Comparison of ENCODE assay signal across 22 mouse cellular contexts in genomic region chr11:94574560-94574959, GRCm38 (mm10). TPM values are rescaled to one million over a fixed set of nuclear protein-coding genes. Genes with fewer than 3 reads are reported as not detected.
A peak's percentile ranks its signal among the peaks of the same experiment; 100 is the strongest.
DNase-seq lines count a peak whose midpoint lies in the region; ATAC-seq and TF ChIP-seq lines count a peak whose summit lies in the region.
"Had no signal": no experiment of that assay in that cellular context is flagged by ENCODE, and none has a peak within 500 bp of the region (broad histone marks: within the 10 kb centered on the region; RNA-seq: fewer than 3 reads in every experiment).

No protein-coding gene starts in this region.

- ATAC-seq in liver, postnatal 0 days = no peak
- ATAC-seq: forebrain, embryonic 16.5 days; liver, embryonic 12.5 days; midbrain, embryonic 15.5 days had no signal

- H3K4me1 ChIP-seq in liver, postnatal 0 days (ENCODE audit: insufficient read depth) = no peaks in the 10 kb centered on the region
- H3K4me1 ChIP-seq in MEL (ENCODE audit: control insufficient read depth in 1 of 2, insufficient read depth in 2 of 2, low read length in 2 of 2) = no peaks in the 10 kb centered on the region
- H3K4me1 ChIP-seq in small intestine, adult 2 months (ENCODE audit: control insufficient read depth, insufficient read depth, insufficient read length, low read length) = peaks cover 2% of the 10 kb centered on the region; the same call in 1 of the 2 replicates
- H3K4me1 ChIP-seq: hindbrain, embryonic 15.5 days; limb, embryonic 12.5 days; midbrain, embryonic 15.5 days had no signal

- H3K79me2 ChIP-seq in MEL (ENCODE audit: control insufficient read depth, insufficient read depth, low read length, poor library complexity) = no peaks in the 10 kb centered on the region

- no peak for TF ChIP-seq POLR2A in MEL (IDR thresholded peaks at IDR 0.05; ENCODE audit: control insufficient read depth in 1 of 2, insufficient read depth in 1 of 2, low read depth in 1 of 2, low read length in 2 of 2, poor library complexity in 1 of 2)
- TF ChIP-seq POLR2A in small intestine, adult 2 months (IDR thresholded peaks at IDR 0.05; ENCODE audit: low read depth, low read length) = no peak

- peaks cover 2% of the 10 kb centered on the region; the same call in 1 of the 2 replicates for H3K36me3 ChIP-seq in liver, postnatal 0 days (replicated peaks; ENCODE audit: insufficient read depth, low read length)
- H3K36me3 ChIP-seq in MEL (ENCODE audit: control insufficient read depth in 1 of 2, insufficient read depth in 2 of 2, low read length in 2 of 2) = no peaks in the 10 kb centered on the region
- peaks cover 9% of the 10 kb centered on the region; the same call in 1 of the 2 replicates for H3K36me3 ChIP-seq in small intestine, adult 2 months (ENCODE audit: control insufficient read depth, insufficient read depth, low read length)
- H3K36me3 ChIP-seq: hindbrain, embryonic 15.5 days; liver, embryonic 12.5 days; midbrain, embryonic 15.5 days had no signal

- no peak overlapping the region for H3K27ac ChIP-seq in gastrocnemius, adult 2 months
- no peak overlapping the region for H3K27ac ChIP-seq in liver, postnatal 0 days (ENCODE audit: low read depth)
- H3K27ac ChIP-seq in MEL (ENCODE audit: control insufficient read depth, low read depth, low read length) = no peak overlapping the region
- no peak overlapping the region for H3K27ac ChIP-seq in small intestine, adult 2 months (ENCODE audit: insufficient read depth, low read depth, low read length)
- H3K27ac ChIP-seq: embryonic facial prominence, embryonic 10.5 days; hindbrain, embryonic 15.5 days; limb, embryonic 12.5 days; liver, embryonic 12.5 days; midbrain, embryonic 15.5 days had no signal

- DNase-seq in gastrocnemius, adult 2 months = no peak
- no peak for DNase-seq in gastrocnemius, postnatal 36 days
- DNase-seq in liver, postnatal 0 days = no peak
- DNase-seq in liver (no peak), MEL (ENCODE audit: low read depth, low spot score) (peak; percentile 29)
- no peak for DNase-seq in cerebellum, postnatal 14 days
- DNase-seq in thymus, postnatal 10 days (ENCODE audit: low spot score in 2 of 2) = no peak
- DNase-seq: adrenal gland, postnatal 36 days; cerebellum, adult 9-11 months; gastrocnemius, postnatal 14 days; heart, postnatal 4 days; lung, embryonic 14.5 days had no signal

- H3K9me3 ChIP-seq in liver, postnatal 0 days (ENCODE audit: low read length) = no peaks in the 10 kb centered on the region
- no peaks in the 10 kb centered on the region for H3K9me3 ChIP-seq in MEL (replicated peaks; ENCODE audit: insufficient read depth, low read length)
- H3K9me3 ChIP-seq: embryonic facial prominence, embryonic 10.5 days; hindbrain, embryonic 15.5 days; limb, embryonic 12.5 days; liver, embryonic 12.5 days; midbrain, embryonic 15.5 days had no signal

- no peak overlapping the region for H3K4me2 ChIP-seq in liver, postnatal 0 days (ENCODE audit: low read depth, low read length)
- H3K4me2 ChIP-seq: hindbrain, embryonic 15.5 days; limb, embryonic 12.5 days; liver, embryonic 12.5 days; lung, embryonic 14.5 days; midbrain, embryonic 15.5 days had no signal

- intact Hi-C loops in gastrocnemius, adult 2 months (cut with DNase I) = no loop called here
- intact Hi-C loops in gastrocnemius, postnatal 36 days (cut with DNase I) = no loop called here

- no peak overlapping the region for H3K4me3 ChIP-seq in gastrocnemius, adult 2 months
- no peak overlapping the region for H3K4me3 ChIP-seq in liver, postnatal 0 days (ENCODE audit: low read depth, low read length)
- no peak overlapping the region for H3K4me3 ChIP-seq in MEL (ENCODE audit: control insufficient read depth in 1 of 2, insufficient read depth in 1 of 2, low read depth in 2 of 2, low read length in 2 of 2)
- H3K4me3 ChIP-seq in small intestine, adult 2 months (ENCODE audit: low read depth, low read length) = no peak overlapping the region
- H3K4me3 ChIP-seq: embryonic facial prominence, embryonic 10.5 days; hindbrain, embryonic 15.5 days; limb, embryonic 12.5 days; liver, embryonic 12.5 days; midbrain, embryonic 15.5 days; myocyte had no signal

- peak; percentile 61 for TF ChIP-seq CTCF in gastrocnemius, adult 2 months (IDR thresholded peaks at IDR 0.05)
- peak; percentile 23; the same call in 1 of the 2 replicates for TF ChIP-seq CTCF in liver, postnatal 0 days (IDR thresholded peaks at IDR 0.05; ENCODE audit: low read depth)
- peak in 2 of 3 experiments; percentile 43 to 87; a peak in 5 of 6 replicates for TF ChIP-seq CTCF in MEL (IDR thresholded peaks at IDR 0.05 in 2 of 3, conservative IDR thresholded peaks at IDR 0.05 in 1 of 3; ENCODE audit: control insufficient read depth in 1 of 3, insufficient read depth in 1 of 3, low read depth in 2 of 3, low read length in 3 of 3, poor library complexity in 1 of 3, severe bottlenecking in 1 of 3)
- peak; percentile 25; the same call in 1 of the 2 replicates for TF ChIP-seq CTCF in small intestine, adult 2 months (IDR thresholded peaks at IDR 0.05; ENCODE audit: extremely low read depth, insufficient read length, insufficient replicate concordance, low read depth, low read length)

- H3K9ac ChIP-seq in liver, postnatal 0 days (replicated peaks) = no peak overlapping the region
- no peak overlapping the region for H3K9ac ChIP-seq in MEL (ENCODE audit: control insufficient read depth, low read depth, low read length, poor library complexity, severe bottlenecking)
- H3K9ac ChIP-seq: hindbrain, embryonic 15.5 days; limb, embryonic 12.5 days; liver, embryonic 12.5 days; lung, embryonic 14.5 days; midbrain, embryonic 15.5 days had no signal

- no peak for TF ChIP-seq EP300 in liver, postnatal 0 days (IDR thresholded peaks at IDR 0.05; ENCODE audit: low read depth)
- TF ChIP-seq EP300 in MEL (IDR thresholded peaks at IDR 0.05; ENCODE audit: low read depth in 1 of 2, low read length in 2 of 2) = no peak

- TF ChIP-seq RAD21 in MEL (IDR thresholded peaks at IDR 0.05; ENCODE audit: low read depth, low read length) = no peak

- WGBS in liver, postnatal 0 days (ENCODE audit: insufficient replicate concordance) = 44% methylated on average over 3 of the region's 7 CpGs
- 6% methylated on average over 6 of the region's 7 CpGs for WGBS in small intestine, adult 2 months

- no peaks in the 10 kb centered on the region for H3K27me3 ChIP-seq in liver, postnatal 0 days (ENCODE audit: insufficient read depth, low read length)
- H3K27me3 ChIP-seq in MEL (ENCODE audit: control insufficient read depth in 1 of 2, insufficient read depth in 2 of 2, low read length in 2 of 2) = no peaks in the 10 kb centered on the region
- H3K27me3 ChIP-seq in small intestine, adult 2 months (ENCODE audit: control insufficient read depth, insufficient read depth, low read length) = no peaks in the 10 kb centered on the region
- H3K27me3 ChIP-seq: hindbrain, embryonic 15.5 days; limb, embryonic 12.5 days; liver, embryonic 12.5 days; midbrain, embryonic 15.5 days had no signal

TF ChIP-seq in MEL, 35 proteins besides CTCF, POLR2A, EP300 and RAD21 (continues in another document):
- TF ChIP-seq MXI1 (IDR thresholded peaks at IDR 0.05; ENCODE audit: low read depth, low read length) = no peak
- no peak for TF ChIP-seq KAT2A (conservative IDR thresholded peaks at IDR 0.05; ENCODE audit: low read depth, low read length)
- TF ChIP-seq UBTF (IDR thresholded peaks at IDR 0.05; ENCODE audit: borderline replicate concordance, insufficient read depth, low read depth, low read length) = no peak
- no peak for TF ChIP-seq MEF2A (IDR thresholded peaks at IDR 0.05; ENCODE audit: extremely low read depth, insufficient replicate concordance, low read depth, low read length, poor library complexity, severe bottlenecking)

RNA-seq across cellular contexts. Expression of gene Chad, which starts 9.7 kb away (rescaled TPM):
- total RNA-seq in gastrocnemius, adult 2 months (2021) = 10 to 100 TPM in 1 of 2 experiments, 1 to 10 TPM in 1; 9.5 to 69.2 TPM
- total RNA-seq in gastrocnemius, postnatal 36 days (2021) = 10 to 100 TPM; 14.7 to 16.3 TPM
- polyA plus RNA-seq in liver, postnatal 0 days (2015; fragmentation: Nextera tagmentation; extraction: Ambion mirVana) = 0.14 TPM in 2 replicates
- total RNA-seq in MEL (2012; rRNA removed) = 0.08 TPM in 1 of 2 replicates, not detected in the other
- under 1 TPM in 1 of 2 experiments, not detected in 1; 0.11 TPM for polyA plus RNA-seq in MEL (2012; ENCODE audit: insufficient read depth in 1 of 2, insufficient read length in 2 of 2, low read depth in 1 of 2, low replicate concordance in 2 of 2, missing spikeins in 1 of 2)
- 0.91 and 13.9 TPM in 2 replicates for polyA plus RNA-seq in small intestine, adult 2 months (2012; rRNA removed)
- total RNA-seq: adrenal gland, adult 18-20 months; adrenal gland, postnatal 36 days had no signal
- polyA plus RNA-seq: liver, embryonic 12.5 days had no signal

RNA-seq across cellular contexts. Expression of gene Rsad1, which starts 25.5 kb away (rescaled TPM):
- total RNA-seq in gastrocnemius, adult 2 months (2021) = 1 to 10 TPM; 2.9 to 4.1 TPM
- 1 to 10 TPM; 3.3 to 3.9 TPM for total RNA-seq in gastrocnemius, postnatal 36 days (2021)
- polyA plus RNA-seq in liver, postnatal 0 days (2015; fragmentation: Nextera tagmentation; extraction: Ambion mirVana) = 1.7 and 1.9 TPM in 2 replicates
- total RNA-seq in MEL (2012; rRNA removed) = 27.9 and 28.7 TPM in 2 replicates
- 10 to 100 TPM in 1 of 2 experiments, not detected in 1; 24.0 TPM for polyA plus RNA-seq in MEL (2012; ENCODE audit: insufficient read depth in 1 of 2, insufficient read length in 2 of 2, low read depth in 1 of 2, low replicate concordance in 2 of 2, missing spikeins in 1 of 2)
- 3.7 and 8.4 TPM in 2 replicates for polyA plus RNA-seq in small intestine, adult 2 months (2012; rRNA removed)

RNA-seq across cellular contexts. Expression of gene Acsf2, which starts 27.1 kb away (rescaled TPM):
- total RNA-seq in gastrocnemius, adult 2 months (2021) = 1 to 10 TPM; 1.6 to 3.6 TPM
- total RNA-seq in gastrocnemius, postnatal 36 days (2021) = 1 to 10 TPM; 2.1 to 3.1 TPM
- polyA plus RNA-seq in liver, postnatal 0 days (2015; fragmentation: Nextera tagmentation; extraction: Ambion mirVana) = 4.2 and 4.4 TPM in 2 replicates
- 2.8 and 3.3 TPM in 2 replicates for total RNA-seq in MEL (2012; rRNA removed)
- polyA plus RNA-seq in MEL (2012; ENCODE audit: insufficient read depth in 1 of 2, insufficient read length in 2 of 2, low read depth in 1 of 2, low replicate concordance in 2 of 2, missing spikeins in 1 of 2) = 10 to 100 TPM in 1 of 2 experiments, not detected in 1; 13.1 TPM
- 21.1 and 50.5 TPM in 2 replicates for polyA plus RNA-seq in small intestine, adult 2 months (2012; rRNA removed)

RNA-seq across cellular contexts. Expression of gene Mycbpap, which starts 53.0 kb away (rescaled TPM):
- not detected for total RNA-seq in gastrocnemius, adult 2 months (2021)
- not detected for total RNA-seq in gastrocnemius, postnatal 36 days (2021)
- polyA plus RNA-seq in liver, postnatal 0 days (2015; fragmentation: Nextera tagmentation; extraction: Ambion mirVana) = 0.13 TPM in 1 of 2 replicates, not detected in the other
- total RNA-seq in MEL (2012; rRNA removed) = 0.12 TPM in 1 of 2 replicates, not detected in the other
- under 1 TPM in 1 of 2 experiments, not detected in 1; 0.17 TPM for polyA plus RNA-seq in MEL (2012; ENCODE audit: insufficient read depth in 1 of 2, insufficient read length in 2 of 2, low read depth in 1 of 2, low replicate concordance in 2 of 2, missing spikeins in 1 of 2)
- 1.1 and 1.4 TPM in 2 replicates for polyA plus RNA-seq in small intestine, adult 2 months (2012; rRNA removed)
- total RNA-seq: megakaryocyte-erythroid progenitor cell, adult 5-6 weeks had no signal

RNA-seq across cellular contexts. Expression of gene Lrrc59, which starts 55.0 kb away (rescaled TPM):
- total RNA-seq in gastrocnemius, adult 2 months (2021) = 10 to 100 TPM; 35.8 to 37.5 TPM
- total RNA-seq in gastrocnemius, postnatal 36 days (2021) = 10 to 100 TPM; 31.3 to 31.4 TPM
- 51.7 and 57.0 TPM in 2 replicates for polyA plus RNA-seq in liver, postnatal 0 days (2015; fragmentation: Nextera tagmentation; extraction: Ambion mirVana)
- total RNA-seq in MEL (2012; rRNA removed) = 423 and 464 TPM in 2 replicates
- 100 to 1,000 TPM; 486 to 633 TPM for polyA plus RNA-seq in MEL (2012; ENCODE audit: insufficient read depth in 1 of 2, insufficient read length in 2 of 2, low read depth in 1 of 2, low replicate concordance in 2 of 2, missing spikeins in 1 of 2)
- 88.1 and 169 TPM in 2 replicates for polyA plus RNA-seq in small intestine, adult 2 months (2012; rRNA removed)
